Mouse (Mus musculus) liver, embryonic 16.5 days (tissue): ENCODE data around the gene Tigd3. TPM values are rescaled to one million over a fixed set of nuclear protein-coding genes. Genes with fewer than 3 reads are reported as not detected.

ENCODE experiments used
- ATAC-seq: fragments of 200-750 bp; cut with Nextera tagmentation; 2 replicates; pipeline ENCODE4 v1.8.0; 2017; ENCODE audit warnings: low read depth, mild to moderate bottlenecking, moderate number of reproducible peaks, moderate library complexity
- H3K27ac ChIP-seq: fragments of 300-500 bp; sonication (generic); 2 replicates; pipeline ENCODE4 v1.5.1; 2014; ENCODE audit warnings: mild to moderate bottlenecking, low read length
- H3K27me3 ChIP-seq: fragments of 300-500 bp; sonication (generic); 2 replicates; pipeline ENCODE4 v1.6.1; 2014; ENCODE audit warnings: low read depth, low read length, mixed read lengths; ENCODE audit not compliant: control insufficient read depth, insufficient read depth
- H3K36me3 ChIP-seq: fragments of 300-500 bp; sonication (generic); 2 replicates; pipeline ENCODE4 v1.6.1; 2014; ENCODE audit warnings: mild to moderate bottlenecking; ENCODE audit not compliant: control insufficient read depth, insufficient read depth
- H3K4me1 ChIP-seq: fragments of 300-500 bp; sonication (generic); 2 replicates; pipeline ENCODE4 v1.6.1; 2014; ENCODE audit warnings: low read depth, low read length, mixed read lengths; ENCODE audit not compliant: control insufficient read depth
- H3K4me2 ChIP-seq: fragments of 300-500 bp; sonication (generic); 2 replicates; pipeline ENCODE4 v1.6.1; 2014; ENCODE audit warnings: low read depth, low read length, mixed read lengths
- H3K4me3 ChIP-seq: fragments of 300-500 bp; sonication (generic); 2 replicates; pipeline ENCODE4 v1.5.1; 2014; ENCODE audit warnings: low read depth, mild to moderate bottlenecking, low read length
- H3K9ac ChIP-seq: fragments of 300-500 bp; sonication (generic); 2 replicates; pipeline ENCODE4 v1.6.1; 2014; ENCODE audit warnings: low read depth, low read length
- H3K9me3 ChIP-seq: fragments of 300-500 bp; sonication (generic); replicated peaks from 2 replicates; pipeline ENCODE4 v1.6.1; 2016; ENCODE audit warnings: low read length; ENCODE audit not compliant: control insufficient read depth
- WGBS: fragments of 180-500 bp; shearing (Covaris S2); extraction: QIAGEN DNeasy Blood & Tissue Kit; methylation state at CpG from one replicate; pipeline ENCODE4 v1.1.7; 2014; ENCODE audit not compliant: insufficient replicate concordance; 5-methylcytosine and 5-hydroxymethylcytosine counted together
- polyA plus RNA-seq: library from polyadenylated mRNA; unstranded; fragments of >200 nt; fragmentation: Nextera tagmentation; extraction: Ambion mirVana; gene quantifications from 2 replicates; pipeline ENCODE4 v1.2.1, GENCODE M21; 2015

Tigd3 gene
- polyA plus RNA-seq, 1 experiment from 2014 or later: 2.3 TPM

- H3K27ac ChIP-seq: peak overlapping the region; percentile 90
- peaks cover 32% of the 10 kb centered on the region for H3K4me1 ChIP-seq
- no peaks in the 10 kb centered on the region for H3K9me3 ChIP-seq
- no peaks in the 10 kb centered on the region for H3K27me3 ChIP-seq
- peak overlapping the region; percentile 98 for H3K9ac ChIP-seq
- H3K4me2 ChIP-seq: peak overlapping the region; percentile 88
- under 1% methylated on average over 59 of the region's 59 CpGs for WGBS
- H3K4me3 ChIP-seq: peak overlapping the region; percentile 96
- peak; percentile 98 for ATAC-seq
- no peaks in the 10 kb centered on the region for H3K36me3 ChIP-seq
Measured at GRCm38 (mm10) chr19:5912103-5913006, 18.4 kb upstream of the Tigd3 start.

DNA sequence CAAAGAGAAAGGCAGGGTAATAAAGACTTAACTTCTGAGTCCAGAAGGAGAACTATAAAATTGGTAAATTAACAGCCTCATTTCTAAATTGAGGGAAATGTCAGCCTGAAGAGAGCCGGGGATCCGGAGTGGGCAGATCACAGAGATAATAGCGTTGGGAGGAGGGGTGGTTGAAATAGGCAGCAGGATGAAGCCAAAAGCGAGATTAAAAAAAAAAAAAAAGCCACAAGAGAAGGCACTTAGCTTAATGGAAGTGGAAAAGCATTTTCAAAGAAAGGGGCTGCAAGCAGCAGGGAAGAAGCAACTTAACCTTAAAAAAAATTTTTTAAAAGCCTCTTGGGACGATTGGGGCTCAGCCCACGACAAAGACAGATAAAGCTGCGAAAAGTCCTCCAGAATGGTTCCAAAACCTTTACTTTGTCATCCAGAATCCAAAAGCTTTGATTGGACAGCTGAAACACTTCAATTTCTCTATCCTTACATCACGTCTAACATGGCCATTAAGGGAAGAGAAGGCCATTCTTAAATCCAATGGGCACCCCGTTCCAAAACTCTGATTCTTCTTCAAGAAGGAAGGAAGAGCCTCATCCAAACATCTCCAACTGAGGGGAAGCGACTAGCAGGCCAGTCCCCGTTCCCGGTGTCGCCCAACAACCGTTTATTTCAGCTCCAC lies 17.6 kb upstream of the Tigd3 start:
- no peaks in the 10 kb centered on the region for H3K9me3 ChIP-seq
- H3K27me3 ChIP-seq: no peaks in the 10 kb centered on the region
- H3K9ac ChIP-seq: peak overlapping the region; percentile 98
- peak overlapping the region; percentile 96 for H3K4me3 ChIP-seq
- H3K4me1 ChIP-seq: peaks cover 32% of the 10 kb centered on the region
- H3K4me2 ChIP-seq: peak overlapping the region; percentile 88
- H3K27ac ChIP-seq: peak overlapping the region; percentile 90
- 2% methylated on average over 14 of the region's 14 CpGs for WGBS
- peaks cover 2% of the 10 kb centered on the region for H3K36me3 ChIP-seq
- ATAC-seq: no peak

- 58% methylated on average over 6 of the region's 6 CpGs for WGBS
- ATAC-seq: no peak
- Histone ChIP-seq H3K36me3 (peaks cover 15% of the 10 kb centered on the region), H3K27me3 (no peaks in the 10 kb centered on the region), H3K9ac (0 out of 2 replicates have a peak overlapping the region, but pooled peaks have one; percentile 4), H3K4me2 (peak overlapping the region; percentile 88), H3K4me3 (no peak overlapping the region), H3K27ac (no peak overlapping the region), H3K9me3 (no peaks in the 10 kb centered on the region), H3K4me1 (peaks cover 30% of the 10 kb centered on the region)
Measured at GRCm38 (mm10) chr19:5910221-5910620, 16.3 kb upstream of the Tigd3 start.

- H3K36me3 ChIP-seq: peaks cover 45% of the 10 kb centered on the region
- 81% methylated on average over 3 of the region's 3 CpGs for WGBS
Measured at GRCm38 (mm10) chr19:5907275-5907674, 13.3 kb upstream of the Tigd3 start.

DNA sequence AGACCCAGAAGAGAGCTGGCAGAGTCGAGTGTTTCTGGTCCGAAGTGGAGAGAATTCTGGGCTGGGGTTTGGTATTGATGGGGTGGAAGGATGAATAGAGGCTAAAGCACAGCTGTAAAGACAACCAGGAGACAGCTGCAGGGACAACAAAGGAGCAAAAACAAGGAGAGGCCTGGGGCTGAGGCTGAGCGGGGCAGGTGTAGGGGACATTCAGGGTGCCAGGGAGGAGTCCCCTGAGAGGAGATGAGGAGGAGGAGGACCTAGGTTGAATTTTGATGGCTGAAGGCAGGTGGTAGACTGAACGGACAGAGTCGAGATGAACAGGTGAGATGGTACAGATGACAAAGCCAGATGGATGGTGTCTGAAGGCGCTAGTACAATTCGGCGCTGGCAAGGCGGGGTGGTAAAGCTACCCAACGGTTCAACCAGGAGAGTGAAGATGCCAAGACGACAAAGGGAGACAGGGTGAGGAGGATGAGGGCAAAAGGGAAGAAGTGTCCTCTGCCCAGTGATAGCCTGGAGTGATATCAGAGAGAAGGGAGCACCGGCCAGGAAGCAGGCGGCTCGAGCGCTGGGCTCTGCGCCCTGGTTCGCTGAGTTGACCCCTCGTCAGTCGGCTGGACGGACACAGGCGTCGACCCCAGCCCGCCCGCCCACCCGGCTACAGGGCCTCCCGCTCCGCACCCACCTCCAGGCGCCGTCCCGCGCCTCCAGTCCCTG lies 507 bp downstream of the Tigd3 start:
- ATAC-seq: peak; percentile 26
- 9% methylated on average over 31 of the region's 31 CpGs for WGBS
- H3K27me3 ChIP-seq: peaks cover 12% of the 10 kb centered on the region
- peaks cover 15% of the 10 kb centered on the region for H3K4me1 ChIP-seq
- peak overlapping the region; percentile 98 for H3K4me2 ChIP-seq
- H3K9ac ChIP-seq: peak overlapping the region; percentile 88
- H3K27ac ChIP-seq: peak overlapping the region; percentile 75
- peak overlapping the region; percentile 74 for H3K4me3 ChIP-seq
- H3K9me3 ChIP-seq: no peaks in the 10 kb centered on the region
- peaks cover 11% of the 10 kb centered on the region for H3K36me3 ChIP-seq

More at GRCm38 (mm10) chr19:5907275-5907674, 13.3 kb upstream of the Tigd3 start:
- Histone ChIP-seq H3K4me3 (no peak overlapping the region), H3K9ac (no peak overlapping the region), H3K4me2 (no peak overlapping the region), H3K9me3 (no peaks in the 10 kb centered on the region), H3K4me1 (peaks cover 19% of the 10 kb centered on the region), H3K27me3 (no peaks in the 10 kb centered on the region), H3K27ac (no peak overlapping the region)
- no peak for ATAC-seq

DNA sequence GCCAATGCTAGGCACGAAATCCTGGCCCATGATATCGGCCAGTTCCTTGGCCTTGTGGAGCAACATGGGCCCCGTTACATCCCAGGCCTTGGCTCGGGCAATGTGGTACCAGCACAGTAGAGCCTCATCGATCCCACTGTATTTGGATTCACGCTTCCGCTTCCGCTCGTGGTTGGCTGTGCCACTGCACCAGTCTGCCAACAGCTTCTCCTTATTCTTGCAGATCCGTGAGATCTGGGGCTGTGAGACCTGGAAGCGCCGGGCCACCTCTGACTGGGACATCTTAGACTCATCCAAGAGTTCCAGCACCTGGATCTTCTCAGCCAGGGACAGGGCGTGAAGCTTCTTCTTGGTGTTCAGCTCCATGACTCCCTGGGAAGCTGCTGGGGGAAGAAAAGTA lies 1.2 kb downstream of the Tigd3 start:
- Histone ChIP-seq H3K36me3 (peaks cover 9% of the 10 kb centered on the region), H3K9me3 (no peaks in the 10 kb centered on the region), H3K4me2 (peak overlapping the region; percentile 98; the same call in 1 of the 2 replicates), H3K9ac (no peak overlapping the region), H3K27ac (no peak overlapping the region), H3K4me3 (no peak overlapping the region; the same call in 1 of the 2 replicates), H3K4me1 (peaks cover 15% of the 10 kb centered on the region), H3K27me3 (peaks cover 12% of the 10 kb centered on the region)
- 92% methylated on average over 13 of the region's 13 CpGs for WGBS
- ATAC-seq: no peak

GRCm38 (mm10) chr19:5892262-5892661 lies 1.7 kb downstream of the Tigd3 start:
- Histone ChIP-seq H3K9me3 (no peaks in the 10 kb centered on the region), H3K36me3 (peaks cover 9% of the 10 kb centered on the region), H3K27ac (no peak overlapping the region), H3K4me3 (no peak overlapping the region), H3K27me3 (peaks cover 12% of the 10 kb centered on the region), H3K4me1 (peaks cover 17% of the 10 kb centered on the region), H3K4me2 (no peak overlapping the region), H3K9ac (no peak overlapping the region)
- no peak for ATAC-seq
- 88% methylated on average over 7 of the region's 7 CpGs for WGBS

- H3K27ac ChIP-seq: no peak overlapping the region
Measured at GRCm38 (mm10) chr19:5891521-5892258, 2.3 kb downstream of the Tigd3 start.

More at GRCm38 (mm10) chr19:5891521-5892258, 2.3 kb downstream of the Tigd3 start:
- Histone ChIP-seq H3K4me2 (no peak overlapping the region), H3K4me3 (no peak overlapping the region), H3K27me3 (peaks cover 16% of the 10 kb centered on the region), H3K36me3 (peaks cover 6% of the 10 kb centered on the region), H3K4me1 (peaks cover 21% of the 10 kb centered on the region), H3K9ac (no peak overlapping the region), H3K9me3 (no peaks in the 10 kb centered on the region)
- ATAC-seq: no peak
- WGBS: 89% methylated on average over 12 of the region's 12 CpGs
